Mouse (Mus musculus): Measurements from ENCODE around the gene Otop2. TPM values are rescaled to one million over a fixed set of nuclear protein-coding genes. Genes with fewer than 3 reads are reported as not detected.

Otop2 gene
- total RNA-seq, 4 experiments from 2014 or later: not detected

- DNase-seq (ENCODE audit: low spot score): no peak
Observed at GRCm38 (mm10) chr11:115381276-115381675, 74.3 kb downstream of the Otop2 start.

Other genes with a start within 250 kb of the Otop2 start
- under 1 TPM; 0.25 to 0.40 (median 0.32) TPM for gene Cd300e, start 245.0 kb upstream of the Otop2 start, total RNA-seq (2022)
- 1 to 10 TPM in 1 of 4 experiments, under 1 TPM in 3; 0.34 to 1.0 (median 0.63) TPM for gene Rab37, start 215.7 kb upstream of the Otop2 start, total RNA-seq (2022)
- gene Cd300lf, start 173.2 kb upstream of the Otop2 start, total RNA-seq (2022): under 1 TPM in 3 of 4 experiments, not detected in 1; 0.13 to 0.89 (median 0.22) TPM
- 1 to 10 TPM; 7.3 to 8.5 (median 8.5) TPM for gene Slc9a3r1, start 143.8 kb upstream of the Otop2 start, total RNA-seq (2022)
- gene Tmem104, start 119.7 kb upstream of the Otop2 start, total RNA-seq (2022): 10 to 100 TPM in 1 of 4 experiments, 1 to 10 TPM in 3; 8.7 to 10.9 (median 9.1) TPM
- 10 to 100 TPM; 25.0 to 34.9 (median 25.9) TPM for gene Nat9, start 119.3 kb upstream of the Otop2 start, total RNA-seq (2022)
- gene Grin2c, start 39.9 kb upstream of the Otop2 start, total RNA-seq (2022): under 1 TPM; 0.09 to 0.65 (median 0.23) TPM
- 1 to 10 TPM; 9.1 to 10.0 (median 9.6) TPM for gene Fdxr, start 30.1 kb upstream of the Otop2 start, total RNA-seq (2022)
- 1 to 10 TPM; 2.0 to 3.5 (median 2.3) TPM for gene Fads6, start 9.5 kb upstream of the Otop2 start, total RNA-seq (2022)
- gene Ush1g, start 14.9 kb downstream of the Otop2 start, total RNA-seq (2022): under 1 TPM; 0.09 to 0.28 (median 0.25) TPM
- not detected for gene Otop3, start 27.6 kb downstream of the Otop2 start, total RNA-seq (2022)
- gene Hid1, start 60.6 kb downstream of the Otop2 start, total RNA-seq (2022): 1 to 10 TPM; 3.4 to 4.3 (median 4.1) TPM
- 1 to 10 TPM; 4.1 to 5.3 (median 4.8) TPM for gene Cdr2l, start 74.8 kb downstream of the Otop2 start, total RNA-seq (2022)
- 100 to 1,000 TPM; 139 to 160 (median 146) TPM for gene Mrpl58, start 96.6 kb downstream of the Otop2 start, total RNA-seq (2022)
- 1,000 to 10,000 TPM; 2,233 to 2,384 (median 2,275) TPM for gene Atp5h, start 112.8 kb downstream of the Otop2 start, total RNA-seq (2022)
- 10 to 100 TPM; 29.3 to 34.0 (median 29.7) TPM for gene Kctd2, start 113.0 kb downstream of the Otop2 start, total RNA-seq (2022)
- gene Trim80, start 133.4 kb downstream of the Otop2 start, total RNA-seq (2022): under 1 TPM in 1 of 4 experiments, not detected in 3; 0.16 TPM
- gene Slc16a5, start 155.3 kb downstream of the Otop2 start, total RNA-seq (2022): not detected
- gene Armc7, start 168.5 kb downstream of the Otop2 start, total RNA-seq (2022): 1 to 10 TPM; 1.2 to 2.2 (median 1.9) TPM
- gene Nt5c, start 184.7 kb downstream of the Otop2 start, total RNA-seq (2022): 10 to 100 TPM in 2 of 4 experiments, 1 to 10 TPM in 2; 8.7 to 14.9 (median 10.1) TPM
- gene Jpt1, start 207.2 kb downstream of the Otop2 start, total RNA-seq (2022): 100 to 1,000 TPM; 114 to 126 (median 121) TPM
- gene Sumo2, start 229.1 kb downstream of the Otop2 start, total RNA-seq (2022): 100 to 1,000 TPM; 166 to 179 (median 176) TPM

All from heart, adult 8-10 months (tissue).